Mouse (Mus musculus) neural tube, embryonic 12.5 days (tissue): ENCODE results near the gene Obp2b. TPM values are rescaled to one million over a fixed set of nuclear protein-coding genes. Genes with fewer than 3 reads are reported as not detected.

ENCODE experiments used
- ATAC-seq: fragments of 200-750 bp; cut with Nextera tagmentation; 2 replicates; pipeline ENCODE4 v1.8.0; 2017; ENCODE audit warnings: low read depth, mild to moderate bottlenecking, moderate TSS enrichment, moderate library complexity; ENCODE audit not compliant: low FRiP score
- H3K27ac ChIP-seq: fragments of 300-500 bp; sonication (generic); 2 replicates; pipeline ENCODE4 v1.5.1; 2016
- H3K27me3 ChIP-seq: fragments of 300-500 bp; sonication (generic); replicated peaks from 2 replicates; pipeline ENCODE4 v1.6.1; 2016; ENCODE audit warnings: mild to moderate bottlenecking
- H3K36me3 ChIP-seq: fragments of 300-500 bp; sonication (generic); 2 replicates; pipeline ENCODE4 v1.6.1; 2016; ENCODE audit warnings: mild to moderate bottlenecking
- H3K4me1 ChIP-seq: fragments of 300-500 bp; sonication (generic); 2 replicates; pipeline ENCODE4 v1.6.1; 2016
- H3K4me2 ChIP-seq: fragments of 300-500 bp; sonication (generic); replicated peaks from 2 replicates; pipeline ENCODE4 v1.6.1; 2016; ENCODE audit warnings: mild to moderate bottlenecking
- H3K4me3 ChIP-seq: fragments of 300-500 bp; sonication (generic); 2 replicates; pipeline ENCODE4 v1.5.1; 2016
- H3K9ac ChIP-seq: fragments of 300-500 bp; sonication (generic); 2 replicates; pipeline ENCODE4 v1.6.1; 2016; ENCODE audit warnings: mild to moderate bottlenecking
- H3K9me3 ChIP-seq: fragments of 300-500 bp; sonication (generic); 2 replicates; pipeline ENCODE4 v1.6.1; 2016; ENCODE audit warnings: mild to moderate bottlenecking
- WGBS: fragments of 180-500 bp; shearing (Covaris S2); methylation state at CpG from one replicate; pipeline ENCODE4 v1.1.7; 2016; 5-methylcytosine and 5-hydroxymethylcytosine counted together
- polyA plus RNA-seq: library from polyadenylated mRNA; unstranded; fragments of >200 nt; fragmentation: Nextera tagmentation; extraction: Ambion mirVana; gene quantifications from 2 replicates; pipeline ENCODE4 v1.2.1, GENCODE M21; 2016

Gene Obp2b
- polyA plus RNA-seq, 1 experiment from 2014 or later: not detected

- Histone ChIP-seq H3K9ac (no peak overlapping the region), H3K27ac (no peak overlapping the region), H3K27me3 (no peaks in the 10 kb centered on the region), H3K4me1 (no peaks in the 10 kb centered on the region), H3K4me2 (no peak overlapping the region), H3K9me3 (0 out of 2 replicates have a peak, but pooled peaks cover under 1% of the 10 kb centered on the region), H3K36me3 (no peaks in the 10 kb centered on the region), H3K4me3 (no peak overlapping the region)
- WGBS: 55% methylated on average over 2 of the region's 2 CpGs
- no peak for ATAC-seq
These were observed 3.4 kb upstream of the Obp2b start for GRCm38 (mm10) chr2:25733199-25733930.

- 74% methylated on average over 1 of the region's 1 CpGs for WGBS
- no peak overlapping the region for H3K27ac ChIP-seq
- H3K36me3 ChIP-seq: no peaks in the 10 kb centered on the region
These were observed 4.9 kb downstream of the Obp2b start for GRCm38 (mm10) chr2:25741671-25742070.

GRCm38 (mm10) chr2:25754201-25754600 is 17.4 kb downstream of the Obp2b start:
- H3K9ac ChIP-seq: no peak overlapping the region
- H3K4me2 ChIP-seq: no peak overlapping the region
- no peaks in the 10 kb centered on the region for H3K36me3 ChIP-seq

More at GRCm38 (mm10) chr2:25741671-25742070, 4.9 kb downstream of the Obp2b start:
- H3K27me3 ChIP-seq: no peaks in the 10 kb centered on the region
- H3K9ac ChIP-seq: no peak overlapping the region
- H3K9me3 ChIP-seq: no peaks in the 10 kb centered on the region
- H3K4me3 ChIP-seq: no peak overlapping the region
- no peaks in the 10 kb centered on the region for H3K4me1 ChIP-seq
- H3K4me2 ChIP-seq: no peak overlapping the region
- ATAC-seq: no peak

GRCm38 (mm10) chr2:25758064-25758625 is 21.3 kb downstream of the Obp2b start:
- no peaks in the 10 kb centered on the region for H3K36me3 ChIP-seq
- H3K27ac ChIP-seq: no peak overlapping the region
- 56% methylated on average over 4 of the region's 4 CpGs for WGBS
- no peak overlapping the region for H3K4me3 ChIP-seq
- no peak overlapping the region for H3K9ac ChIP-seq
- no peak overlapping the region for H3K4me2 ChIP-seq
- ATAC-seq: no peak
- H3K4me1 ChIP-seq: 0 out of 2 replicates have a peak, but pooled peaks cover 5% of the 10 kb centered on the region
- no peaks in the 10 kb centered on the region for H3K9me3 ChIP-seq
- H3K27me3 ChIP-seq: no peaks in the 10 kb centered on the region

More at GRCm38 (mm10) chr2:25754201-25754600, 17.4 kb downstream of the Obp2b start:
- H3K27me3 ChIP-seq: no peaks in the 10 kb centered on the region
- ATAC-seq: no peak
- H3K4me1 ChIP-seq: 0 out of 2 replicates have a peak, but pooled peaks cover 5% of the 10 kb centered on the region
- no peak overlapping the region for H3K4me3 ChIP-seq
- H3K9me3 ChIP-seq: no peaks in the 10 kb centered on the region
- 89% methylated on average over 1 of the region's 1 CpGs for WGBS
- H3K27ac ChIP-seq: no peak overlapping the region

- no peak within 1 kb of the TSS for H3K4me3 ChIP-seq
- no peaks in the 10 kb centered on the region for H3K4me1 ChIP-seq
- no peak within 1 kb of the TSS for H3K4me2 ChIP-seq
- H3K27ac ChIP-seq: no peak within 1 kb of the TSS
- H3K9ac ChIP-seq: no peak within 1 kb of the TSS
- WGBS: 51% methylated on average over 2 of the region's 2 CpGs
- H3K36me3 ChIP-seq: no peaks in the 10 kb centered on the region
- no peaks in the 10 kb centered on the region for H3K27me3 ChIP-seq
- no peak for ATAC-seq
- no peaks in the 10 kb centered on the region for H3K9me3 ChIP-seq
These were observed 28.5 kb downstream of the Obp2b start, which contains the start of gene Lcn3 for GRCm38 (mm10) chr2:25765269-25765668. TSS of gene Lcn3 (plus strand) at chr2:25765569.

- Histone ChIP-seq H3K4me1 (no peaks in the 10 kb centered on the region), H3K36me3 (no peaks in the 10 kb centered on the region), H3K27me3 (no peaks in the 10 kb centered on the region), H3K4me2 (no peak overlapping the region), H3K27ac (no peak overlapping the region), H3K9me3 (no peaks in the 10 kb centered on the region), H3K9ac (no peak overlapping the region), H3K4me3 (no peak overlapping the region)
- ATAC-seq: no peak
- whole genome bisulfite sequencing: 79% methylated on average over 4 of the region's 4 CpGs
These were observed 31.0 kb downstream of the Obp2b start for GRCm38 (mm10) chr2:25767764-25768163.

GRCm38 (mm10) chr2:25773507-25773906 is 36.7 kb downstream of the Obp2b start:
- Histone ChIP-seq H3K9ac (no peak overlapping the region), H3K27me3 (no peaks in the 10 kb centered on the region), H3K4me3 (no peak overlapping the region), H3K4me2 (no peak overlapping the region), H3K4me1 (no peaks in the 10 kb centered on the region), H3K9me3 (no peaks in the 10 kb centered on the region), H3K27ac (no peak overlapping the region), H3K36me3 (no peaks in the 10 kb centered on the region)
- no peak for ATAC-seq
- 93% methylated on average over 2 of the region's 2 CpGs for WGBS

GRCm38 (mm10) chr2:25774640-25775039 is 37.8 kb downstream of the Obp2b start:
- Histone ChIP-seq H3K27ac (no peak overlapping the region), H3K4me2 (no peak overlapping the region), H3K9me3 (no peaks in the 10 kb centered on the region), H3K4me3 (no peak overlapping the region), H3K27me3 (no peaks in the 10 kb centered on the region), H3K36me3 (no peaks in the 10 kb centered on the region), H3K4me1 (no peaks in the 10 kb centered on the region), H3K9ac (no peak overlapping the region)
- no peak for ATAC-seq
- WGBS: 83% methylated on average over 2 of the region's 2 CpGs

GRCm38 (mm10) chr2:25775991-25776390 is 39.2 kb downstream of the Obp2b start:
- Histone ChIP-seq H3K27me3 (no peaks in the 10 kb centered on the region), H3K4me2 (no peak overlapping the region), H3K4me3 (no peak overlapping the region), H3K9me3 (no peaks in the 10 kb centered on the region), H3K36me3 (no peaks in the 10 kb centered on the region), H3K4me1 (no peaks in the 10 kb centered on the region), H3K9ac (no peak overlapping the region), H3K27ac (no peak overlapping the region)
- 84% methylated on average over 3 of the region's 3 CpGs for WGBS
- no peak for ATAC-seq

GRCm38 (mm10) chr2:25776717-25777116 is 39.9 kb downstream of the Obp2b start, which contains the start of gene Lcn11:
TSS of gene Lcn11 (plus strand) at chr2:25777017.
- H3K9me3 ChIP-seq: no peaks in the 10 kb centered on the region
- ATAC-seq: no peak
- H3K4me3 ChIP-seq: no peak within 1 kb of the TSS
- WGBS: 92% methylated on average over 1 of the region's 1 CpGs
- H3K4me1 ChIP-seq: no peaks in the 10 kb centered on the region
- no peaks in the 10 kb centered on the region for H3K36me3 ChIP-seq
- no peak within 1 kb of the TSS for H3K27ac ChIP-seq
- no peaks in the 10 kb centered on the region for H3K27me3 ChIP-seq
- no peak within 1 kb of the TSS for H3K4me2 ChIP-seq
- no peak within 1 kb of the TSS for H3K9ac ChIP-seq

- no peak overlapping the region for H3K4me2 ChIP-seq
- H3K36me3 ChIP-seq: no peaks in the 10 kb centered on the region
- no peaks in the 10 kb centered on the region for H3K27me3 ChIP-seq
- H3K27ac ChIP-seq: no peak overlapping the region
- WGBS: 93% methylated on average over 9 of the region's 9 CpGs
- no peak for ATAC-seq
- no peak overlapping the region for H3K9ac ChIP-seq
- no peaks in the 10 kb centered on the region for H3K9me3 ChIP-seq
- no peaks in the 10 kb centered on the region for H3K4me1 ChIP-seq
- H3K4me3 ChIP-seq: no peak overlapping the region
These were observed 42.3 kb downstream of the Obp2b start for GRCm38 (mm10) chr2:25779076-25779475.

- Histone ChIP-seq H3K4me3 (no peak overlapping the region), H3K9ac (no peak overlapping the region), H3K4me1 (no peaks in the 10 kb centered on the region), H3K27ac (no peak overlapping the region), H3K27me3 (no peaks in the 10 kb centered on the region), H3K36me3 (no peaks in the 10 kb centered on the region), H3K9me3 (no peaks in the 10 kb centered on the region), H3K4me2 (no peak overlapping the region)
- 61% methylated on average over 4 of the region's 4 CpGs for WGBS
- ATAC-seq: no peak
These were observed 44.1 kb downstream of the Obp2b start for GRCm38 (mm10) chr2:25780921-25781320.
